Mouse (Mus musculus) hematopoietic stem cell, adult 5-6 weeks (primary cell): ENCODE data around the gene BC107364. TPM values are rescaled to one million over a fixed set of nuclear protein-coding genes. Genes with fewer than 3 reads are reported as not detected.
"Not testable (repeated sequence)": the region's sequence is repeated elsewhere in the genome, so short reads cannot be mapped to it uniquely, and the experiment has no call there.

Experiments
- ATAC-seq, 2 experiments: fragments of 125-278 bp in 1 of 2; replicated peaks in 1 of 2; 2 replicates each; pipeline ENCODE4 v1.8.0; 2016 to 2017; ENCODE audit warnings: inconsistent platforms in 2 of 2, mild to moderate bottlenecking in 2 of 2, moderate number of reproducible peaks in 2 of 2, low read depth in 1 of 2, moderate TSS enrichment in 1 of 2; ENCODE audit not compliant: low FRiP score in 2 of 2, poor library complexity in 2 of 2, severe bottlenecking in 2 of 2, insufficient read depth in 1 of 2, low TSS enrichment in 1 of 2
- total RNA-seq: library from RNA; stranded (forward); fragments of 172-1452, 232-1000 nt; gene quantifications from 2 replicates; pipeline ENCODE4 v1.2.3, GENCODE M21; 2017

BC107364 gene
- total RNA-seq, 1 experiment from 2014 or later = not detected

- ATAC-seq = no peak; a peak in 1 of 4 replicates
Measured at GRCm38 (mm10) chr3:96487596-96488289, 35.6 kb upstream of the BC107364 start.

DNA sequence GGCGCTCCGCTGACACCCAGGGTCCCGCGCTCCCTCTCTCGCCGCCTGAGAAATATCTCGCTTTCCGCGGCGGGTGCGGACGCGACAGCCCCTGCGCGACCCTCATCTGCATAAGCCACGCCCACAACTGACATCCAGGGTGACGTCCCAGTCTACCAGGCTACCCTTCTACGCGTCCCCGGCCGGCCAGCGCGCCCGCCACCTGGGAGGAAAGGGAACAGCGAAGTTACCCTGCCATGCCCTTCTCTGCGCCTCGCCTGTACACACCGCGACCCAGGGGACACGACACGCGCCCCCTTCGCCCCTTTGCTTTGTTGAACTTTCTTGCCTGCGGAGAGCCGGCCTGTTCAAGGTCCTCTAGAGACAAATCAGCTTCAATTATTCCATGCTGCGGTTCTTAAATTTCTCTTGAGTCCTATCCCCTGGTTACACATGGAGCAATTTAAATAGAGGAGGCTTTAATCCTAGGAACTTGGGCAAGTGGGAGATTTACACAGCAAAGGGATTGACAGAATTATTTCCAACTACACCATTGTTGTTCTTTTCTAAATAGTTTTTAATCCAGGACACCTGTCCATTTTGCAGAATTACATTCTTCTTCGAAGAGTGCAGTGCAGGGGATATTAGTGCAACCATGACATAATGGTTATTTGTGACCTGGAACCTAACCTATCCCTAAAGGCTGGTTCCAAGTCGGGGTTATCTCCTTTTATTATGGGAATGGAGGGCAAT, 34.9 kb upstream of the BC107364 start:
- peak; percentile 63 to 70 for ATAC-seq

DNA sequence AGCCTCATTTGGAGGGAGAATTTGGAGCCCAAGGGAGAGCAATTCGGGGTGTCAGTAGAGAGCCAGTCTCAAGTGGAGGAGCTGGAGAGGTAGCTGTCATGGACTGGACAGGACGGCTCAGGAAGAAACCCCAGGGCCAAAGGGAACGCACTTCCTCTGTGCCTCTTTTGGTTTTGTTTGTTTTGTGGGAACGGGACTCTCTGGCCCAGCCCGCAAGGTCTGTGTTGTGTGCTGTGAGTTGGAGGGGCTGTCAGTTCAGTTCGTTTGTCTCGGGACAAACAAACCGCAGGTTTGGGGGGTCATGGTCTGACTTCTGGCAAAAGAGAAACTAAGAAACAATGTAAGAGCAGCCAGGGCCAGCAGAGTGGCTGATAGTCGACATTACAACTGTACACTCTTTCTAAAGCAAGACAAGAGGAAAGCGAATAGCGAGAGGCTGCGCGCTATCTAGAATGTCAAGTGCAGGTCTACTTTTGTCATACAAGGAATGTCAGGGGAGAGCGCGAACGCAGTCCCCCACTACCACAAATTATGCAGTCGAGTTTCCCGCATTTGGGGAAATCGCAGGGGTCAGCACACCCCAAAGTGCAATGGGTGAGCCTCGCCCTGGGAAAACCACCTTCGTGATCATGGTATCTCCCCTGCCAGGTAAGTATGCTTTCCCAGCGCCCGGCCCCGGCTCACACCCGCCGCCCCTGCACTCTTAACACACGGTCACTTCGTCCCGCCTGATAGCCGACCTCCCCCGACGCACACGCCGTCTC, 34.1 kb upstream of the BC107364 start:
- ATAC-seq = peak; percentile 59 to 60

DNA sequence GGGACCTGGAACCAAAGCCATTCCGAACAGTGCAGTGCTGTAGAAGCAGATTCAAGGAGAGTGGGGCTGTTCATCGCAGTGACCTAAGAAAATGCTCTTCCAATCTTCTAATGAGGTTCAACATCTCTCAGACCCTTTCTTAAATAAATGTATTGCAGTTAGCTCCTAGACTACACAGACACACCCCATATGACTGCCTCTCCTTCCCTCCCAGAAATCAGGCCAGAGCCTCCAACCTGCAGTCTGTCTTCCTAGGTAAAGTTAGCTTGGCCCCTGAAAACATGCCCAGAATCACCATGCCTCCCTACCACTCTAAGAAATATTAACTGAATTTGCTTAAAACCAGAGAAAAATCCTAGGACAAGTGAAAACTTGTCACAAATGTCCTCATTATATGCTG, 33.3 kb upstream of the BC107364 start:
- no peak for ATAC-seq

DNA sequence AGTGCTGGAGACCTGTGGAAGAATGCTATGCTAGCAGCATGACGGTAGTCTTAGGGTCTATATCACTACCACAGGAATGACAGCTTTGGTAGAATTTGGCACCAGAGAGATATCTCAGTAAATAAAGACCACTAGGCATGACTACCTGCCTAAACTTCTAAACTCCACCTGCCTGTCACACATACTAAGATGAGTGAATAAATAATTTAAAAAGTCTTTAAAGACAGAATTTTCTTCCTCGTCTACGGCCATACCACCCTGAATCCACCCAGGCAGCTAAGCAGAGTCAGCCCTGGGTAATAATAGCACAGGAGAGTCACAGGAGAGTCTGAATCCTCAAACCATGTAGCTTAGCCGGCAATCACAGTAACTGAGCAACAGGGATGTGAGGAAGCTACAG, 32.8 kb upstream of the BC107364 start:
- ATAC-seq = no peak

- no peak for ATAC-seq
Measured at GRCm38 (mm10) chr3:96483946-96484345, 31.8 kb upstream of the BC107364 start.

GRCm38 (mm10) chr3:96483044-96483443, 30.9 kb upstream of the BC107364 start:
- ATAC-seq = not testable (repeated sequence)

GRCm38 (mm10) chr3:96482451-96482850, 30.3 kb upstream of the BC107364 start:
- no peak for ATAC-seq

- ATAC-seq = no peak
Measured at GRCm38 (mm10) chr3:96481856-96482255, 29.8 kb upstream of the BC107364 start.

GRCm38 (mm10) chr3:96480684-96481270, 28.7 kb upstream of the BC107364 start:
- 0 out of 4 replicates have a peak, but pooled peaks have one; percentile 13 to 22 for ATAC-seq

- ATAC-seq = no peak
Measured at GRCm38 (mm10) chr3:96479249-96479648, 27.1 kb upstream of the BC107364 start.

GRCm38 (mm10) chr3:96477558-96477957, 25.5 kb upstream of the BC107364 start:
- no peak for ATAC-seq

DNA sequence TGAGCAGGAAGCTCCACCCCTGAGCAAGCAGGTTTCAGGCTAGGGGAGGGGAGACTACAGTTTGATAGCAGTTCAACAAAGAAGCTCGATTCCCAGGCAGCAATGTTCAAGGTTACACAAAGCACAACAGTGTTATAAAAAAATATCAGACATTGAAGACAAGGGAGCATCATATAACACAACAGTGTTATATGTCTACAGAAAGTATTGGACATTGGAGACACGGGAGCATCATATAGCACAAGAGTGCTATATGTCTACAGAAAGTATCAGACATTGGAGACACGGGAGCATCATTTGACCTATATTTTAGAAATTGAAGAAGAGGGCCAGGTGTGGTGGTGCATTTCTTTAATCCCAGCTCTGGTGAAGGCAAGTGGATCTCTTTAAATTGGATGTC, 25.0 kb upstream of the BC107364 start:
- ATAC-seq = no peak

- ATAC-seq = peak; percentile 17 to 53; a peak in 1 of 4 replicates
Measured at GRCm38 (mm10) chr3:96474909-96475655, 23.0 kb upstream of the BC107364 start.

DNA sequence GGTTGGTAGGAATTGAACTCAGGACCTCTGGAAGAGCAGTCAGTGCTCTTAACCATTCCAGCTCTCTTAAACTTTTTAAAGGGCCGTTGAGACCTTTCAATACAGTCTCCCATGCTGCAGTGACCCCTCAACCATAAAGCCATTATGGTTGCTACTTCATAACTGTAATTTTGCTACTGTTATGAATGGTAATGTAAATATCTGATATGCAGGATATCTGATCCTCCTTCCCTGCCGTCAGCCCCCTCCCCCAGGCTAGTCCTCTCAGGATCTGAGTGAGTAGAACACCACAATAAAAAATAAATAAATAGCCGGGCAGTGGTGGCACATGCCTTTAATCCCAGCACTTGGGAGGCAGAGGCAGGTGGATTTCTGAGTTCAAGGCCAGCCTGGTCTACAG, 21.4 kb upstream of the BC107364 start:
- not testable (repeated sequence) for ATAC-seq

DNA sequence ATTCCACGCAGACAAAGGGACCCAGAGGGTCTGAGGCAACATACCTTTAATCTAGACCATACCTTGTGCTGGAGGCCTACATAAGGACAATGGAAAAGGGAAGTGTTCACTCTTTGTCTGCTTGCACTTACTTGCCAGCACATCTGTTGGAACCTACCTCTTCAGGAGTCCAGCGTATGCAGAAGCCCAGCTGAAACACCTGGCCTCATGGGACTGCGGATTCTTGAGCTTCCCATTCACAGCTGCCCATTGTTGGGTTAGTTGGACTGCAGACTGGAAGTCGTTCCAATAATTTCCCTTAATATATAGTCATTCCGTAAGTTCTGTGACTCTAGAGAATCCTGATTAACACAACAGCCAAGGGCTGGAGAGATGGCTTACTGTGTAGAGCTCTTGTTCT, 20.0 kb upstream of the BC107364 start:
- no peak for ATAC-seq

GRCm38 (mm10) chr3:96469626-96470025, 17.5 kb upstream of the BC107364 start:
- no peak for ATAC-seq
